Mouse (Mus musculus) hindbrain, postnatal 0 days (tissue): ENCODE data around the gene Gm20388. TPM values are rescaled to one million over a fixed set of nuclear protein-coding genes. Genes with fewer than 3 reads are reported as not detected.

Source experiments
- ATAC-seq: fragments of 200-750 bp; cut with Nextera tagmentation; 2 replicates; pipeline ENCODE4 v1.8.0; 2017; ENCODE audit warnings: mild to moderate bottlenecking, moderate TSS enrichment, moderate library complexity
- DNase-seq: peaks from one replicate; pipeline ENCODE4 v3.0.0-alpha.2; 2015; ENCODE audit warnings: low spot score
- H3K27ac ChIP-seq: fragments of 300-500 bp; sonication (generic); 2 replicates; pipeline ENCODE4 v1.5.1; 2014; ENCODE audit warnings: mild to moderate bottlenecking
- H3K27me3 ChIP-seq: fragments of 300-500 bp; sonication (generic); 2 replicates; pipeline ENCODE4 v1.6.1; 2014; ENCODE audit warnings: low read length, mixed read lengths; ENCODE audit not compliant: insufficient read depth
- H3K36me3 ChIP-seq: fragments of 300-500 bp; sonication (generic); 2 replicates; pipeline ENCODE4 v1.6.1; 2014; ENCODE audit warnings: low read length, mixed read lengths; ENCODE audit not compliant: insufficient read depth
- H3K4me1 ChIP-seq: fragments of 300-500 bp; sonication (generic); 2 replicates; pipeline ENCODE4 v1.6.1; 2014; ENCODE audit warnings: antibody characterized with exemption, low read length, mixed read lengths; ENCODE audit not compliant: insufficient read depth
- H3K4me2 ChIP-seq: fragments of 300-500 bp; sonication (generic); 2 replicates; pipeline ENCODE4 v1.6.1; 2014; ENCODE audit warnings: low read depth, mild to moderate bottlenecking, low read length, moderate library complexity, mixed read lengths
- H3K4me3 ChIP-seq: fragments of 300-500 bp; sonication (generic); 2 replicates; pipeline ENCODE4 v1.5.1; 2014; ENCODE audit warnings: low read length
- H3K9ac ChIP-seq: fragments of 300-500 bp; sonication (generic); replicated peaks from 2 replicates; pipeline ENCODE4 v1.6.1; 2014; ENCODE audit warnings: mild to moderate bottlenecking, low read length, moderate library complexity, mixed read lengths
- H3K9me3 ChIP-seq: fragments of 300-500 bp; sonication (generic); 2 replicates; pipeline ENCODE4 v1.6.1; 2016; ENCODE audit warnings: low read length, mixed read lengths
- CTCF ChIP-seq: IDR thresholded peaks from 2 replicates; pipeline ENCODE4 v1.5.1; 2016; ENCODE audit warnings: antibody characterized with exemption, control low read depth, low read depth
- WGBS: fragments of 180-500 bp; shearing (Covaris S2); extraction: QIAGEN DNeasy Blood & Tissue Kit; methylation state at CpG from one replicate; pipeline ENCODE4 v1.1.7; 2014; 5-methylcytosine and 5-hydroxymethylcytosine counted together
- polyA plus RNA-seq: library from polyadenylated mRNA; unstranded; fragments of >200 nt; fragmentation: Nextera tagmentation; extraction: Ambion mirVana; gene quantifications from 2 replicates; pipeline ENCODE4 v1.2.1, GENCODE M21; 2015
- total RNA-seq: library from RNA; depleted of rRNA; stranded (reverse); fragments of >200 nt; gene quantifications from 2 replicates; pipeline ENCODE4 v1.2.3, GENCODE M21; 2014

Gm20388 gene
- total and polyA plus RNA-seq, 2 experiments from 2014 or later: 71.3 TPM; not detected in 1

DNA sequence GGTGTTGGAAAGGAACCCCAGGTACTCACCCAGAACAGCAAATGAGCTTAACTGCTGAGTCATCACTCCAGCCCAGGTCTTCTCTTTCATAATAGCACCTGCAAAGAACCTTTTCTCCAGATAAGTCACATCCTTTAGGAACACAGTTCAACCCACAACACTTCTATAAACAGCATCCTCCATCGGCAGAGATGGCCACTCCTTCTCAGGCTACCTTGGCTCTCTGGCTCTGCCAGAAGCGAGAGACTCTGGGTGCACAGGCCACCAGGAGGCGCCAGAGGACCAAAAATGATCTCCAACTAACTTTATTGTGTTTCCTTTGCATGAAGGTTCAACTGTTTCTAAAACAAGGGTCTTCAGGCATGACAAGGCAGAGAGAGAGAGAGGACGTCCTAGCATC is 3879.3 kb downstream of the Gm20388 start:
- ATAC-seq: no peak
- 1% methylated on average over 4 of the region's 4 CpGs for WGBS
- H3K36me3 ChIP-seq: no peaks in the 10 kb centered on the region

GRCm38 (mm10) chr8:123791101-123791844 is 3880.6 kb downstream of the Gm20388 start:
- TF ChIP-seq CTCF: no peak
- DNase-seq: peak; percentile 26
- 31% methylated on average over 16 of the region's 16 CpGs for WGBS
- Histone ChIP-seq H3K9me3 (no peaks in the 10 kb centered on the region), H3K4me3 (no peak overlapping the region), H3K9ac (no peak overlapping the region), H3K27me3 (no peaks in the 10 kb centered on the region), H3K4me2 (no peak overlapping the region), H3K27ac (no peak overlapping the region), H3K36me3 (no peaks in the 10 kb centered on the region), H3K4me1 (no peaks in the 10 kb centered on the region)
- ATAC-seq: no peak

More for the DNA sequence above, 3879.3 kb downstream of the Gm20388 start:
- no peak overlapping the region for H3K9ac ChIP-seq
- H3K9me3 ChIP-seq: no peaks in the 10 kb centered on the region
- no peak overlapping the region for H3K27ac ChIP-seq
- H3K4me1 ChIP-seq: no peaks in the 10 kb centered on the region
- H3K4me2 ChIP-seq: no peak overlapping the region
- TF ChIP-seq CTCF: peak; percentile 93
- H3K4me3 ChIP-seq: no peak overlapping the region
- no peaks in the 10 kb centered on the region for H3K27me3 ChIP-seq
- DNase-seq: peak; percentile 92

DNA sequence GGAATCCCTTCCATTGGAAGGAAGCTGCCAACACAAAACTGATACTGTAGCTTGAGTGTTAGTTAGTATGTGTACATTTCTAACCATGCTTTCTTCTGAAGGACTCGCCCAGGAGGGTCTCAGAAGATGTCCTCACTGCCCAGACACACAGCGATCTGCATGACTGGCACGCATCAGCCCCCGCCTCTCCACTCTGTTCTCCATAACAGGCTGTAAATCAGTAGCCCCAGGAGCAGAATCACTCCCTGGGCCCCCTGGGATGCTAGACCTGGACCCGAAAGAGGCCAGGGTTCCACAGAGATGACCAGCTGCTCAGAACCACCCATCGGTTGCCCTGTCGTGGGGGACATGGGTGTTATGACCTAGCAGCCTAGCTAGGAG is 3881.2 kb downstream of the Gm20388 start:
- ATAC-seq (no peak), DNase-seq (no peak)
- Histone ChIP-seq H3K9me3 (no peaks in the 10 kb centered on the region), H3K9ac (no peak overlapping the region), H3K4me2 (no peak overlapping the region), H3K36me3 (no peaks in the 10 kb centered on the region), H3K4me1 (no peaks in the 10 kb centered on the region), H3K27me3 (no peaks in the 10 kb centered on the region), H3K4me3 (no peak overlapping the region), H3K27ac (no peak overlapping the region)
- WGBS: 60% methylated on average over 7 of the region's 7 CpGs
- no peak for TF ChIP-seq CTCF

GRCm38 (mm10) chr8:123793900-123794299 is 3883.3 kb downstream of the Gm20388 start:
- H3K27ac ChIP-seq: no peak overlapping the region
- 49% methylated on average over 10 of the region's 10 CpGs for WGBS
- H3K9me3 ChIP-seq: no peaks in the 10 kb centered on the region
- H3K4me1 ChIP-seq: no peaks in the 10 kb centered on the region
- H3K4me3 ChIP-seq: no peak overlapping the region
- TF ChIP-seq CTCF: no peak
- H3K36me3 ChIP-seq: no peaks in the 10 kb centered on the region
- no peak overlapping the region for H3K9ac ChIP-seq
- ATAC-seq (no peak), DNase-seq (no peak)
- no peak overlapping the region for H3K4me2 ChIP-seq
- H3K27me3 ChIP-seq: no peaks in the 10 kb centered on the region

GRCm38 (mm10) chr8:123794766-123795165 is 3884.1 kb downstream of the Gm20388 start:
- TF ChIP-seq CTCF: no peak
- DNase-seq (no peak), ATAC-seq (no peak)
- Histone ChIP-seq H3K36me3 (no peaks in the 10 kb centered on the region), H3K4me1 (no peaks in the 10 kb centered on the region), H3K27me3 (no peaks in the 10 kb centered on the region), H3K4me2 (no peak overlapping the region), H3K9me3 (no peaks in the 10 kb centered on the region), H3K4me3 (no peak overlapping the region), H3K27ac (no peak overlapping the region), H3K9ac (no peak overlapping the region)
- WGBS: 86% methylated on average over 4 of the region's 4 CpGs

- no peak for TF ChIP-seq CTCF
- Histone ChIP-seq H3K4me1 (no peaks in the 10 kb centered on the region), H3K4me2 (no peak overlapping the region), H3K27ac (no peak overlapping the region), H3K27me3 (no peaks in the 10 kb centered on the region), H3K36me3 (no peaks in the 10 kb centered on the region), H3K4me3 (no peak overlapping the region), H3K9me3 (no peaks in the 10 kb centered on the region), H3K9ac (no peak overlapping the region)
- ATAC-seq (no peak), DNase-seq (no peak)
- WGBS: 60% methylated on average over 4 of the region's 4 CpGs
These were observed 3886.1 kb downstream of the Gm20388 start for GRCm38 (mm10) chr8:123796758-123797157.

GRCm38 (mm10) chr8:123797928-123798327 is 3887.3 kb downstream of the Gm20388 start:
- no peak for ATAC-seq
- H3K4me3 ChIP-seq: no peak overlapping the region
- H3K27me3 ChIP-seq: no peaks in the 10 kb centered on the region
- DNase-seq: no peak
- TF ChIP-seq CTCF: no peak
- no peak overlapping the region for H3K9ac ChIP-seq
- no peak overlapping the region for H3K4me2 ChIP-seq
- H3K9me3 ChIP-seq: no peaks in the 10 kb centered on the region
- WGBS: 93% methylated on average over 15 of the region's 15 CpGs
- no peak overlapping the region for H3K27ac ChIP-seq
- H3K36me3 ChIP-seq: no peaks in the 10 kb centered on the region
- H3K4me1 ChIP-seq: no peaks in the 10 kb centered on the region
